Mouse (Mus musculus) heart, postnatal 4 days (tissue): ENCODE measurements around the gene Ift22. TPM values are rescaled to one million over a fixed set of nuclear protein-coding genes. Genes with fewer than 3 reads are reported as not detected.
"Not testable (repeated sequence)": the region's sequence is repeated elsewhere in the genome, so short reads cannot be mapped to it uniquely, and the experiment has no call there.

ENCODE experiments used
- DNase-seq: peaks from one replicate; pipeline ENCODE4 v3.0.0; 2021
- total RNA-seq, 2 experiments: library from RNA; stranded (reverse); gene quantifications; 2 replicates each; pipeline ENCODE4 v1.2.3; 2021

Ift22 gene
- total RNA-seq, 2 experiments from 2014 or later: 14.2 to 14.3 TPM

- DNase-seq: no peak
Measured at GRCm38 (mm10) chr5:136907587-136907986, 363 bp upstream of the Ift22 start.

GRCm38 (mm10) chr5:136914183-136914582, 6.2 kb downstream of the Ift22 start:
- DNase-seq: no peak

GRCm38 (mm10) chr5:136917613-136918242, 9.8 kb downstream of the Ift22 start:
- DNase-seq: no peak

- peak; percentile 64 for DNase-seq
Measured at GRCm38 (mm10) chr5:136918655-136919472, 10.9 kb downstream of the Ift22 start.

- DNase-seq: no peak
Measured at GRCm38 (mm10) chr5:136919546-136920301, 11.8 kb downstream of the Ift22 start.

- no peak for DNase-seq
Measured at GRCm38 (mm10) chr5:136922830-136923229, 14.9 kb downstream of the Ift22 start.

- no peak for DNase-seq
Measured at GRCm38 (mm10) chr5:136923751-136924478, 16.0 kb downstream of the Ift22 start.

- peak; percentile 92 for DNase-seq
Measured at GRCm38 (mm10) chr5:136929073-136929472, 21.1 kb downstream of the Ift22 start.

- no peak for DNase-seq
Measured at GRCm38 (mm10) chr5:136931896-136932295, 23.9 kb downstream of the Ift22 start.

- no peak for DNase-seq
Measured at GRCm38 (mm10) chr5:136932956-136933355, 25.0 kb downstream of the Ift22 start.

GRCm38 (mm10) chr5:136933930-136934329, 26.0 kb downstream of the Ift22 start:
- DNase-seq: no peak

- DNase-seq: peak; percentile 22
Measured at GRCm38 (mm10) chr5:136935905-136936695, 28.1 kb downstream of the Ift22 start.

GRCm38 (mm10) chr5:136936750-136937149, 28.8 kb downstream of the Ift22 start:
- DNase-seq: no peak

- no peak for DNase-seq
Measured at GRCm38 (mm10) chr5:136937621-136938020, 29.7 kb downstream of the Ift22 start.

GRCm38 (mm10) chr5:136939284-136939683, 31.3 kb downstream of the Ift22 start:
- no peak for DNase-seq

GRCm38 (mm10) chr5:136940029-136940428, 32.1 kb downstream of the Ift22 start:
- not testable (repeated sequence) for DNase-seq

GRCm38 (mm10) chr5:136940845-136941560, 33.1 kb downstream of the Ift22 start:
- no peak for DNase-seq

- DNase-seq: no peak
Measured at GRCm38 (mm10) chr5:136942781-136943180, 34.8 kb downstream of the Ift22 start.

- no peak for DNase-seq
Measured at GRCm38 (mm10) chr5:136943382-136943781, 35.4 kb downstream of the Ift22 start.

GRCm38 (mm10) chr5:136945084-136945483, 37.1 kb downstream of the Ift22 start:
- no peak for DNase-seq

- no peak for DNase-seq
Measured at GRCm38 (mm10) chr5:136947874-136948273, 39.9 kb downstream of the Ift22 start.
